Mouse (Mus musculus): ENCODE data around the gene Mkln1. TPM values are rescaled to one million over a fixed set of nuclear protein-coding genes. Genes with fewer than 3 reads are reported as not detected.

Mkln1 gene
- polyA plus RNA-seq, 1 experiment from 2014 or later = 182 TPM

DNA sequence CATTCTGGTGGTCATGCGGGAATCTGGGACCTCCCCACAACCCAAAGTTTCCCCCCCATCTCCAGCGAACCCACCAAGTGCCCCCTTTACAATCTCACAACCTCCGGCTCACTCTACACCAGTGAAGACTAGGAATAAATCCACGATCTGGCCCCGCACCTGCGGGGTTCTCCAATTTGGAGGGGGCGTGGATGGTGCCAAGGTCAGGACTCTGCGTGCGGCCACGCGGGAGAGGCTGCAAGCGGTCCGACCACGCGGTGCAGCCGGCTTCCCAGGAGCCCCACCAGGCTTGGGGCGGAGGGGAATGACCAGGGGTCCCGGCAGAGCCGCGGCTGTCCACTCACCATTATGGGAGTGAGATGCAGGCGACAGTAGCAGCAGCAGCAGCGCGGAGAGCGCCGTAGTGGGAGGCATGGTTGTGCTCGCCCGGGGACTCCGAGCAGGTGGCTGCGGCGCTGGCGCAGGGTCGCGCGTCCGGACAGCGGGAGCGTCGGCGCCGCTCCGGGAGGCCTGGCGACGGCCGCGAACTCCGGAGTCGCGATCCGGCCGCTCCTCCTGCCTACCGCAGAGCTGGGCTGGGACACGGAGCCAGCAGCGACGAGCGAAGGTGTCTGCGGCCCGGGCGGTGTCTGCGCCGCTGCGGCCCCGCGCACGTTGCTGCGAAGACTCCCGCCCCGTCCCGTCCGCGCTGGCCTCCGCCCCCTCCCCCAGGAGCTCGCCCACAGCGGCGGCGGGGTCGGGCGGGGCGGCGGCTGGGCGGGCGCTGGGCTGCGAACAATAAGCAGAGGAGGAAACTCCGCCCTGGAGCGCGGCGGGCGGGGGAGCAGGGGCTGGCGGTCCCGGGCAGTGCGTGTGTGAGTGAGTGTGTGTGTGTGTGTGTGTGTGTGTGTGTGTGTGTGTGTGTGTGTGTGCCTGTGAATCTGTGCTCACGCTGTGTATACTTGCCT, 165.0 kb downstream of the Mkln1 start, which contains the start of gene Podxl:
Podxl (minus strand) TSS at position 747 of the 947 bp plus-strand sequence.
- Histone ChIP-seq H3K9me3 (replicated peaks) (no peaks in the 10 kb centered on the region), H3K27me3 (peaks cover 14% of the 10 kb centered on the region), H3K4me2 (replicated peaks) (peak within 1 kb of the TSS; percentile 71), H3K9ac (peak within 1 kb of the TSS; percentile 78), H3K4me3 (peak within 1 kb of the TSS; percentile 73), H3K27ac (peak within 1 kb of the TSS; percentile 67), H3K36me3 (no peaks in the 10 kb centered on the region), H3K4me1 (peaks cover 34% of the 10 kb centered on the region)
- WGBS = under 1% methylated on average over 73 of the region's 91 CpGs
- peak; percentile 89 for ATAC-seq (ENCODE audit: low FRiP score)

DNA sequence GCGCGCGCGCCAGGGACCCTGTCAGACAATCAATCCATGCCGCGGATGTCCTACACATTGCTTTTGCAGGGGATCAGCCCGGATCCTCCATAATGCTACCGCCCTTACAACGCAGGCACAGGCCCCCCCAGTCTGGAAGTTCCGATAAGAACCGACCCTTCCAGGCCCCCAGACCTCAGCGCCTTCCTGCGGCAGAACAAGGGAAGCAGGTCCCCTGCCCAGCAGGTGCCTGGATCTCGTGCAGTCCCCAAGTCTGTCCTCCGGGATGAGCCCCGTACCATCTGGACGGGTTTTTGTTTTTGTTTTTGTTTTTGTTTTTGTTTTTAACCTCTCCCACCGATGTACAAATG, 165.6 kb downstream of the Mkln1 start:
- H3K4me3 ChIP-seq = peak overlapping the region; percentile 73
- H3K9me3 ChIP-seq (replicated peaks) = no peaks in the 10 kb centered on the region
- H3K27ac ChIP-seq = peak overlapping the region; percentile 67
- H3K4me2 ChIP-seq (replicated peaks) = peak overlapping the region; percentile 71
- H3K9ac ChIP-seq = peak overlapping the region; percentile 78
- peak; percentile 69 for ATAC-seq (ENCODE audit: low FRiP score)
- peaks cover 14% of the 10 kb centered on the region for H3K27me3 ChIP-seq
- H3K36me3 ChIP-seq = no peaks in the 10 kb centered on the region
- peaks cover 34% of the 10 kb centered on the region for H3K4me1 ChIP-seq
- WGBS = under 1% methylated on average over 14 of the region's 18 CpGs

GRCm38 (mm10) chr6:31564901-31565391, 166.4 kb downstream of the Mkln1 start:
- Histone ChIP-seq H3K36me3 (no peaks in the 10 kb centered on the region), H3K9me3 (replicated peaks) (no peaks in the 10 kb centered on the region), H3K27ac (0 out of 2 replicates have a peak overlapping the region, but pooled peaks have one; percentile 17), H3K4me1 (peaks cover 30% of the 10 kb centered on the region), H3K27me3 (peaks cover 13% of the 10 kb centered on the region), H3K4me3 (peak overlapping the region; percentile 73), H3K9ac (peak overlapping the region; percentile 49), H3K4me2 (replicated peaks) (peak overlapping the region; percentile 71)
- no peak for ATAC-seq (ENCODE audit: low FRiP score)
- 2% methylated on average over 17 of the region's 17 CpGs for WGBS

Other genes starting within 250 kb of the Mkln1 start
- gene Podxl, start 165.2 kb downstream of the Mkln1 start, polyA plus RNA-seq (2016; fragmentation: Nextera tagmentation; extraction: Ambion mirVana) = 15.6 and 15.7 TPM in 2 replicates